Mouse (Mus musculus): Measurements from ENCODE around the gene Psmd5. TPM values are rescaled to one million over a fixed set of nuclear protein-coding genes. Genes with fewer than 3 reads are reported as not detected.
"Not testable (repeated sequence)": the region's sequence is repeated elsewhere in the genome, so short reads cannot be mapped to it uniquely, and the experiment has no call there.

Gene Psmd5
- total and polyA plus RNA-seq, 2 experiments from 2014 or later = 28.6 to 37.2 TPM

DNA sequence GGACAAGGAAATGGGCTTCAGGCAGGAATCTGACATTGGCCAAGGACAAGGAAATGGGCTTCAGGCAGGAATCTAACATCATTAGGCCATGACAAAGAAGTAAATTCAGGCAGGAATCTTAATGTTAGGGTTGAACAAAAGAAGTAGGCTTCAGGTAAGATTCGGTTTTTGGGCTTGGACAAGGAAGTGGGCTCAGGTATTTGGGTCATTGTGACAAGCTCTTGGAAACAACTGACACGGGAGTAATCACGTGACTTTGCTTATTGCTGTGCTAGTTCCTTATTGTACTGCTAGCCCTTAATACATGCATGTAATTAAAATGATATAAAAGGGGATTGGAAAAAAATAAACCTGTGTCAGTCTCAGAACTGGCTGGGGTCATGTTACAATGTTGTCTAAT is 39.1 kb downstream of the Psmd5 start:
- 67% methylated on average over 3 of the region's 3 CpGs for WGBS
- no peak overlapping the region for H3K27ac ChIP-seq (ENCODE audit: low read depth)

DNA sequence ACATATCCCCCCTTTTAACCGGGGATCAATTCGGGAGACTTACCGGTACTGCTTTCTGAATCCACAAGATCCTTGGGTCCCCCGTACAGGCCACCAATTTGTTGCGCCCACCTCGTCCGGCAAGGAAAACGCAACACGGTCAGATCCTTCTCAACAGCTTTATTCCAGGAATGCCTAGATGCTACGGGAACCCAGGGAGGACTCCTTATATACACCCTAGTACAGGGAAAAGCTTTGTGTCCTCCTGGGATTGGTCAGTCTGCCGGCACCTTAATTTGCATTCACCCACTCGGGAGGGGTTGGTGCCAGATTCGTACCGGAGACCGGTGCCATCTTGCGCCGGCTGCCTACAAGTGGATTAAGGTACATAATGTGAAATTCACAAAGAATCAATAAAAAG is 41.1 kb downstream of the Psmd5 start:
- H3K9ac ChIP-seq (replicated peaks; ENCODE audit: low read depth, low read length) = no peak overlapping the region
- DNase-seq (ENCODE audit: low spot score) = no peak
- H3K27ac ChIP-seq (ENCODE audit: low read depth) = no peak overlapping the region
- H3K9me3 ChIP-seq (replicated peaks; ENCODE audit: control insufficient read depth, low read length) = no peaks in the 10 kb centered on the region
- no peak for ATAC-seq (ENCODE audit: insufficient read depth, low read depth)
- TF ChIP-seq EP300 (IDR thresholded peaks at IDR 0.05; ENCODE audit: low read depth) (no peak), CTCF (IDR thresholded peaks at IDR 0.05; ENCODE audit: low read depth) (no peak)
- H3K27me3 ChIP-seq (ENCODE audit: control insufficient read depth, insufficient read depth, low read length) = no peaks in the 10 kb centered on the region
- H3K4me2 ChIP-seq (ENCODE audit: low read depth, low read length) = no peak overlapping the region
- H3K4me1 ChIP-seq (ENCODE audit: control insufficient read depth, insufficient read depth) = no peaks in the 10 kb centered on the region
- no peak overlapping the region for H3K4me3 ChIP-seq (ENCODE audit: low read depth, low read length)
- no peaks in the 10 kb centered on the region for H3K36me3 ChIP-seq (replicated peaks; ENCODE audit: control insufficient read depth, insufficient read depth, low read length)
- 85% methylated on average over 17 of the region's 17 CpGs for WGBS

More for the DNA sequence above, 39.1 kb downstream of the Psmd5 start:
- Histone ChIP-seq H3K4me2 (ENCODE audit: low read depth, low read length) (no peak overlapping the region), H3K4me1 (ENCODE audit: control insufficient read depth, insufficient read depth) (no peaks in the 10 kb centered on the region), H3K9me3 (replicated peaks; ENCODE audit: control insufficient read depth, low read length) (no peaks in the 10 kb centered on the region), H3K36me3 (replicated peaks; ENCODE audit: control insufficient read depth, insufficient read depth, low read length) (no peaks in the 10 kb centered on the region), H3K4me3 (ENCODE audit: low read depth, low read length) (no peak overlapping the region), H3K9ac (replicated peaks; ENCODE audit: low read depth, low read length) (no peak overlapping the region), H3K27me3 (ENCODE audit: control insufficient read depth, insufficient read depth, low read length) (no peaks in the 10 kb centered on the region)
- no peak for TF ChIP-seq EP300 (IDR thresholded peaks at IDR 0.05; ENCODE audit: low read depth)
- no peak for TF ChIP-seq CTCF (IDR thresholded peaks at IDR 0.05; ENCODE audit: low read depth)
- DNase-seq (ENCODE audit: low spot score) (no peak), ATAC-seq (ENCODE audit: insufficient read depth, low read depth) (no peak)

DNA sequence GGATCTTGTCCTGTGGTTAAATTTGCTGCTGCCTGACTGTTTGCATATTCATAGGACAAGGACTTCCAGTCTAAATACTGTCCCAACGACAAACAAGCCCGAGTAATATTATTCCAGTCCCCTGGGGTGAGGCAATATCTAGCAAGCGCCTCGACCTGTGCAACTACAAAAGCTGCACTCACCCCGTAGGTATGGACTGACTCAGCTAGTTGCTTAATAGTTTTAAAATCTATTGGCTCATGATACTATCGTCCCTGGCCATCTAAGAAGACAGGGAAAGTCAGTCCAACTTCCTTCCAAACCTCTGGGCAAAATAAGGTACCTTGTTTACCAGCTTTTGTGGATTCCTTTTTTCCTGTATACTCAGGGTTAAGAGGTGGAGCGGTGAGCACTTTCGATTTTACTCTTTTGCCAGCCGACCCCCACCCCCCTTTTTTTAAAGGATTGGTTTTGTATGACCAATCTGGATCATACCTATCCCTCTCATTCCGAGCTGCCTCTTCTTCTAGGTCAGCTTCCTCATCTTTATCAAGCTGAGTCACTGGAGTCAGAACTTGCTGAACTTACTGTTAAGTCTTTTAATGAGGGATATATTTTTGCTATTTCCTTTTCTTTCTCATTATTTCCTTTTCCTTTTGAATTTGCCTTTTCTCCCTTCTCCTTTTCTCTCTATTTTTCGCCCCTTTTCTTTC is 41.9 kb downstream of the Psmd5 start, which contains the start of gene Gm34653:
Gene Gm34653 (plus strand): TSS at position 242 of the 692 bp plus-strand sequence.
- not testable (repeated sequence) for H3K27ac ChIP-seq (ENCODE audit: low read depth); H3K9me3 ChIP-seq (replicated peaks; ENCODE audit: control insufficient read depth, low read length); H3K27me3 ChIP-seq (ENCODE audit: control insufficient read depth, insufficient read depth, low read length); DNase-seq (ENCODE audit: low spot score); ATAC-seq (ENCODE audit: insufficient read depth, low read depth); H3K9ac ChIP-seq (replicated peaks; ENCODE audit: low read depth, low read length); H3K36me3 ChIP-seq (replicated peaks; ENCODE audit: control insufficient read depth, insufficient read depth, low read length); H3K4me1 ChIP-seq (ENCODE audit: control insufficient read depth, insufficient read depth); H3K4me3 ChIP-seq (ENCODE audit: low read depth, low read length); H3K4me2 ChIP-seq (ENCODE audit: low read depth, low read length)
- WGBS = 61% methylated on average over 11 of the region's 11 CpGs

DNA sequence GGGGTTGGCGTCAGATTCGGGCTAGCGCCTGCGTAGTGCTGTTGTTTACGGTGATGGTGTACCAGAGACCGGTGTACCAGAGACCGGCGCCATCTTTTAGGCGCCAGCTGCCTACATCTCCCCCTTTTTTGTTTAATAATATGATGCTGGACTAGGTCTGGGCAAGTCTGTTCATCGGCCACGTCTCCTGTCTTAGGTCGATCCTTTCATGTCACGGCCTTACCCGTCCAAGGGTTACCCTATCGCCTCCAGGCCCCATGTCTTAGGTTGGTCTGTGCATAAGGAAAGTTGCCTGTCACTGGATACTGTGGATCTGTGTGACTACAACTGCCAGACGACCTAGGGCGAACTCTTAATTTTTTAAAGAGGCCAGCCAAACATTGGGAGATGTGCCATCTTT is 44.7 kb downstream of the Psmd5 start:
- not testable (repeated sequence) for H3K4me3 ChIP-seq (ENCODE audit: low read depth, low read length); H3K27ac ChIP-seq (ENCODE audit: low read depth); H3K27me3 ChIP-seq (ENCODE audit: control insufficient read depth, insufficient read depth, low read length); H3K36me3 ChIP-seq (replicated peaks; ENCODE audit: control insufficient read depth, insufficient read depth, low read length); H3K4me2 ChIP-seq (ENCODE audit: low read depth, low read length); DNase-seq (ENCODE audit: low spot score); H3K9ac ChIP-seq (replicated peaks; ENCODE audit: low read depth, low read length); H3K9me3 ChIP-seq (replicated peaks; ENCODE audit: control insufficient read depth, low read length); ATAC-seq (ENCODE audit: insufficient read depth, low read depth)
- WGBS = 94% methylated on average over 17 of the region's 17 CpGs
- H3K4me1 ChIP-seq (ENCODE audit: control insufficient read depth, insufficient read depth) = peaks cover 11% of the 10 kb centered on the region

DNA sequence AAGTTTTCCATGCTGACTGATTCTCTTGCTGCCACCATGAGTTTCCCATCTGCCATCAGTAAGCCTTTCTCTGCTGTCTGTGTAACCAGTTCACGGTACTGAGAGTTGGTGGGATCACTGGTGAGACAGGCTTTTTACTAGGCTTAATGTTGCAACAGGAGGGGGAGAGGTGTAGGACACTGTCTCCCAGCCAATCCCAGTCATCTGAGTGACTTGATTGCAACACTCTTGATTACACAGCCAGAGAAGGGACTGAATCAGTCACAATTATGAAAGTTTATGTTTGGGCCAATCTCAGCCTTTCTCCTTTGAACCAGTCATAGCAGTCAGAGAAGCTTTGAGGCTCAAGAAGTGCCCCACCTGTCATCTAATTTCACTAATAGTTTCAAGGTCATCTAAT is 46.7 kb downstream of the Psmd5 start:
- Histone ChIP-seq H3K36me3 (replicated peaks; ENCODE audit: control insufficient read depth, insufficient read depth, low read length) (no peaks in the 10 kb centered on the region), H3K4me3 (ENCODE audit: low read depth, low read length) (no peak overlapping the region), H3K9me3 (replicated peaks; ENCODE audit: control insufficient read depth, low read length) (no peaks in the 10 kb centered on the region), H3K4me1 (ENCODE audit: control insufficient read depth, insufficient read depth) (peaks cover 12% of the 10 kb centered on the region), H3K9ac (replicated peaks; ENCODE audit: low read depth, low read length) (no peak overlapping the region), H3K27me3 (ENCODE audit: control insufficient read depth, insufficient read depth, low read length) (no peaks in the 10 kb centered on the region), H3K4me2 (ENCODE audit: low read depth, low read length) (no peak overlapping the region), H3K27ac (ENCODE audit: low read depth) (no peak overlapping the region)
- no peak for ATAC-seq (ENCODE audit: insufficient read depth, low read depth)
- DNase-seq (ENCODE audit: low spot score) = no peak
- 85% methylated on average over 1 of the region's 1 CpGs for WGBS
- TF ChIP-seq CTCF (IDR thresholded peaks at IDR 0.05; ENCODE audit: low read depth) (no peak), EP300 (IDR thresholded peaks at IDR 0.05; ENCODE audit: low read depth) (no peak)

DNA sequence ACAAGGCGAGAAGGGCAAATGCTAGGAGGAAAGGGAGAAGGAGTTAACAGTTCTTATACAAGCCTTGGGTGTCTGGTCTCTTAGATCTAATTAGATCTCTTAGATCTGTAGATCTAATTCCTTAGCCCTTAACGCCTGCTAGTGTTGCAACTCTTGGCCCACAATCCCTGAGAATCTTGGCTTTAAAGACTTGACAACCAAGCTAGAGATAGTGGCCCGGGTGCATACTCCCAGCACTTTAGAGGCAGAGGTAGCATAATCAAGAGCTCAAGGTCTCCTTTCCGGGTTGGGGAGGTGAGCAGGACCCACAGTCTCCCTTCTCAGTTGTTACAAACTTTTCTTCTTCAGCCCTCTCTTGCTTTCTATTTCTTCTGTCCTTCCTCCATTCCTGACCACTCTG is 47.2 kb downstream of the Psmd5 start:
- TF ChIP-seq EP300 (IDR thresholded peaks at IDR 0.05; ENCODE audit: low read depth) (no peak), CTCF (IDR thresholded peaks at IDR 0.05; ENCODE audit: low read depth) (no peak)
- no peak overlapping the region for H3K4me3 ChIP-seq (ENCODE audit: low read depth, low read length)
- peaks cover 1% of the 10 kb centered on the region for H3K36me3 ChIP-seq (replicated peaks; ENCODE audit: control insufficient read depth, insufficient read depth, low read length)
- no peaks in the 10 kb centered on the region for H3K27me3 ChIP-seq (ENCODE audit: control insufficient read depth, insufficient read depth, low read length)
- H3K4me2 ChIP-seq (ENCODE audit: low read depth, low read length) = no peak overlapping the region
- ATAC-seq (ENCODE audit: insufficient read depth, low read depth) (no peak), DNase-seq (ENCODE audit: low spot score) (no peak)
- no peak overlapping the region for H3K9ac ChIP-seq (replicated peaks; ENCODE audit: low read depth, low read length)
- H3K27ac ChIP-seq (ENCODE audit: low read depth) = no peak overlapping the region
- 76% methylated on average over 4 of the region's 4 CpGs for WGBS
- H3K4me1 ChIP-seq (ENCODE audit: control insufficient read depth, insufficient read depth) = peaks cover 12% of the 10 kb centered on the region
- H3K9me3 ChIP-seq (replicated peaks; ENCODE audit: control insufficient read depth, low read length) = no peaks in the 10 kb centered on the region
